Mouse (Mus musculus) gastrocnemius, postnatal 36 days (tissue): Measurements from ENCODE around the gene Gnptab. TPM values are rescaled to one million over a fixed set of nuclear protein-coding genes. Genes with fewer than 3 reads are reported as not detected.

ENCODE experiments used
- DNase-seq, 2 experiments: peaks; one replicate each; pipeline ENCODE4 v3.0.0; 2022
- intact Hi-C: fragments of 180-260 bp; cut with DNase I; formaldehyde crosslinking; loops from one replicate; pipeline ENCODE4 v1.15.1; 2025
- total RNA-seq, 2 experiments: library from RNA; stranded (reverse); gene quantifications; 2 replicates each; pipeline ENCODE4 v1.2.3; 2021

Gnptab gene
- total RNA-seq, 2 experiments from 2014 or later: 17.0 to 19.2 TPM

- DNase-seq: no peak
- intact Hi-C loops: loop anchor here (5.0 to 10.0 kb wide), 3 partner anchors 292 to 450 kb away; partner anchors contain the start of genes Arl1 and Utp20
Measured at GRCm38 (mm10) chr10:88374984-88375383, 3.9 kb upstream of the Gnptab start.

GRCm38 (mm10) chr10:88376770-88377169 lies 2.2 kb upstream of the Gnptab start:
- intact Hi-C loops: loop anchor here (5.0 to 10.0 kb wide), 3 partner anchors 291 to 448 kb away; partner anchors contain the start of genes Arl1 and Utp20
- peak; percentile 76 to 89 for DNase-seq

GRCm38 (mm10) chr10:88377666-88378065 lies 1.3 kb upstream of the Gnptab start:
- DNase-seq: no peak
- intact Hi-C loops: loop anchor here (5.0 to 10.0 kb wide), 3 partner anchors 290 to 447 kb away; partner anchors contain the start of genes Arl1 and Utp20

- DNase-seq: no peak
- intact Hi-C loops: no loop called here
Measured at GRCm38 (mm10) chr10:88380002-88380401, 1.1 kb downstream of the Gnptab start.

- no peak for DNase-seq
- intact Hi-C loops: no loop called here
Measured at GRCm38 (mm10) chr10:88380430-88381060, 1.6 kb downstream of the Gnptab start.

- intact Hi-C loops: no loop called here
Measured at GRCm38 (mm10) chr10:88381286-88381685, 2.4 kb downstream of the Gnptab start.

GRCm38 (mm10) chr10:88382009-88382408 lies 3.1 kb downstream of the Gnptab start:
- intact Hi-C loops: no loop called here
- DNase-seq: no peak

More at GRCm38 (mm10) chr10:88381286-88381685, 2.4 kb downstream of the Gnptab start:
- no peak for DNase-seq

GRCm38 (mm10) chr10:88383479-88383878 lies 4.5 kb downstream of the Gnptab start:
- intact Hi-C loops: no loop called here
- no peak for DNase-seq

- DNase-seq: no peak
- intact Hi-C loops: no loop called here
Measured at GRCm38 (mm10) chr10:88384081-88384480, 5.1 kb downstream of the Gnptab start.

GRCm38 (mm10) chr10:88385290-88385689 lies 6.4 kb downstream of the Gnptab start:
- DNase-seq: no peak
- intact Hi-C loops: no loop called here

- DNase-seq: no peak
- intact Hi-C loops: no loop called here
Measured at GRCm38 (mm10) chr10:88385758-88386157, 6.8 kb downstream of the Gnptab start.

GRCm38 (mm10) chr10:88386251-88386650 lies 7.3 kb downstream of the Gnptab start:
- intact Hi-C loops: no loop called here
- no peak for DNase-seq

- no peak for DNase-seq
- intact Hi-C loops: no loop called here
Measured at GRCm38 (mm10) chr10:88389576-88389975, 10.6 kb downstream of the Gnptab start.

- intact Hi-C loops: no loop called here
- DNase-seq: no peak
Measured at GRCm38 (mm10) chr10:88390096-88390790, 11.3 kb downstream of the Gnptab start.

- DNase-seq: no peak
- intact Hi-C loops: no loop called here
Measured at GRCm38 (mm10) chr10:88391495-88391894, 12.6 kb downstream of the Gnptab start.

GRCm38 (mm10) chr10:88392181-88392847 lies 13.4 kb downstream of the Gnptab start:
- intact Hi-C loops: no loop called here
- no peak for DNase-seq

GRCm38 (mm10) chr10:88398668-88399243 lies 19.8 kb downstream of the Gnptab start:
- intact Hi-C loops: no loop called here
- DNase-seq: no peak

GRCm38 (mm10) chr10:88399271-88399670 lies 20.3 kb downstream of the Gnptab start:
- DNase-seq: no peak
- intact Hi-C loops: no loop called here

GRCm38 (mm10) chr10:88403021-88403420 lies 24.1 kb downstream of the Gnptab start:
- no peak for DNase-seq
- intact Hi-C loops: no loop called here

- intact Hi-C loops: no loop called here
- no peak for DNase-seq
Measured at GRCm38 (mm10) chr10:88404220-88404619, 25.3 kb downstream of the Gnptab start.

GRCm38 (mm10) chr10:88405812-88406211 lies 26.9 kb downstream of the Gnptab start:
- DNase-seq: no peak
- intact Hi-C loops: no loop called here
